Mouse (Mus musculus) adrenal gland, adult (tissue): ENCODE data around the gene Rora.
A peak's percentile ranks its signal among the peaks of the same experiment; 100 is the strongest.

ENCODE experiments used
- DNase-seq, 2 experiments: peaks; one replicate each; pipeline ENCODE4 v3.0.0; 2022 to 2023; ENCODE audit warnings: low spot score in 1 of 2; ENCODE audit not compliant: inconsistent age in 2 of 2

Rora gene

DNA sequence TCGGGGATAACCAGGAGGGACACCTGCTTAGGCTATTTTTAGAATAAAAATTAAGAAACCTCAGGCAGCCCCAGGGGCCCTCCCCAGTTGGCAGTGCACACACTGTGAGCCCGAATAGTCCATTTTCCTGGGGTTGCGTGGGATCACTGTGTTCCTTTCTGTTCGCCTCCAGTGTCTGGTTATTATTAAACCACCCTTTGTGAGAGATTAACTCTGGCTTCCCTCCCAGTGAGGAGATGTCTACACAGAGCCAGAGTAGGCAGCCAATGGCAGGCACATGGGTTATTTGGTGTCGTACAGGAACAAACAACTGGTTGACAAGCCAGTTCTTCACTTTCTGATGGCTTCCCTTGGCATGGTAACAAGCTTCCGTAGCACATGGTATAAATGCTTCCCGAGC lies 287.5 kb downstream of the Rora start:
- DNase-seq = peak in 1 of 2 experiments; percentile 46

DNA sequence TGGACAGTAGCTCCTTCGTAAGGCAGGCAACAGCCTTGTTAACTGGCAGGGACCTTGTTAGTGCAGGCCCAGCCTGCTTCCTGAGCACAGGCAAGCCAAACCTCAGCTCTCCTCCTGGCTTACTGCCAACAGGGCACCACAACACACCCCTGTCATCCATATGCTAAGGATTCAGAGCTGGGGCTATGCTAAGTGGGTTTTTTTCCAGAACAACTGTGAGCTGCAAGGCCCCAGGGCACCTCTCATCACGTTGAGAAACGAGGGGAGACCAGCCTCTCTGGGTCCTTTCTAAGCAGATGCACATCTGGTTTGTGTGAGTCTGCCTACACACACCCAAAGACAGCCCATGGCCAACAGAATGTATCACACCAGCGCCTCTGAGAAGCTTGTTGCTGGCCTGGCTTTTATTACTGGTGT lies 289.0 kb downstream of the Rora start:
- peak in 1 of 2 experiments; percentile 49 for DNase-seq

DNA sequence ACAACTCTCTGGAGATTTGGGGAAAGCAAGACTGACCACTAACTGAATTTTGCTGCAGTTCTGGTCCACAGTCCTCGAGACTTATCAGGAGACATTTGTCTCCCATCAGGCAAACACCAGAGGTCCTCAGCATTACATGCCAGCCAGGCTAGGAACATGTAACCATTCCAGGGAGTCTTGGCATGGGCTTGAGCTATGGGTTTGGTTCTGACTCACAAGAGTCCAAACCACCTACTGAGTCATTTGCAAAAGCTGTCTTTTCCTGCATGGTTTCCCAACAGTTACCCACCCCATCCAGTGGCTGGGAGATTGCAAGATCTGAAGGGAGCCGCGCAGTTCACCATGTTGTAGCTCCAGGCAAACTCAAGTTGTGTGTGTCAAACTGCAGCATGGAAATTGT lies 290.4 kb downstream of the Rora start:
- DNase-seq = peak; percentile 39 to 69

DNA sequence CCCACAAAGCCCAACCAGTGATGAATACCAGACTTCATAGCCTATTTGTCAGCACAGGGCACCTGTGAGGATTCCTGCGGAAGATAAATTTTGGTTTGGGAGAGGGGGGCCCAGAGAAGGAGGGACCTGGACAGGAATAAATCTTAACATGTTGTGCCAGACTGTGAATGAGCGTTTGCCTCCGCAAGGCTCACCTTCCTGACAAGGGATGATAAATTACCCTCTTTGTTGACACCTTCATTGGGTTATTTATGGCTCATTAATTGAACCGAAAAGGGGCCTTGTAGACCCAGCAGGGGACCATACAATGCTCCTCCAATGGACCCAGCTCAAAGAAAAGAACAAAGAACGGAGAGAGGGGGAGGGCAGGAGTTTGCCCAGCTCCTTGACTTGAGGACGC lies 294.1 kb downstream of the Rora start:
- DNase-seq = no peak

DNA sequence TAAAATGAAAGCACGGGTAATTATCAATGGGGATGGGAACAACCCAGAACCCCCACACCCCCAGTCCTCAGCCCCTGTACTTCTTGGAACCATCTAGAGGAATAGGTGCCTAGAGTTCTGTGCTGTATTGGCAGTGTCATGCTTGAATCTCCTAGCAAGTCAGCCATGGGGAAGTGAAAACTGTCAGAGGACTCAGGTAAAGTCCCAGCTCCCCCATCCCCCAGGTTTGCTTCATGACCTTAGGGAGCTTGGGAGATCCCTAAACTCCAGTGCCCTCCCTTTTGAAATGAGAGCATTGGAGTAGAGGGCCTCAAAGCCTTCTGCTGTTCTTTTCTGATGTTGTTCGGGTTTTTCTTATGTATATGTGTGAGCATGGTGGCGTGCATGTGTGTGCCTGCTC lies 294.6 kb downstream of the Rora start:
- DNase-seq = no peak

DNA sequence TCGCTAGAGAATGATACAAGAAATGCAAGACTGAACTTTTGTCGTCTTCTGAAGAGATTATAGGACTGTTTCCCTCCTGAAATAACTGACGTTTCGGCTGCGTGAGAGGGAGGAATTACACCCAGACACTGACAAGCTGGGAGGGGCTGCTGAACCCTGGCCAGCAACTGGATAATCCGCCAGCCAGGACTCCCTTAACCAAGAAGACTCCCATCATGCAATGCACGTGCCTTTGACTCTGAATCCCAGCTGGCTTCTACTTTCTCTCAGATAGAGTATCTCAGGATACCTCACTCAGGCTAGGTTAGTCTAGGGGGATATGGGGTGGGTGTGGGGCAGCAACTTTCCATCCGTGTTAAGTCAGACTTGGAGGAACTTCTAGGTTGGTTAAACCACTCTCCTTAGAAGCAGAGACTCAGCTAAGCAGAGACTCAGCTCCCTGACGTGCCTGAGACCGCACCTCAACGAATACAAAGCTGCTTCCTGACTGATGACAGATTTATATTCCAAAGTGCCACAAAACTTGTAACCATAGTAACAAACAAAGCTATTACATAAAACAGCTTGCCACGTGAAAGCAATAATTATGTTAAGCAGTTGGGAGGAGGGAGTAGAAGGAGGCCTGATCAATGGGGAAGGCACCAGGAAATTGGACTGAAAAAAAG lies 302.8 kb downstream of the Rora start:
- peak in 1 of 2 experiments; percentile 48 for DNase-seq

DNA sequence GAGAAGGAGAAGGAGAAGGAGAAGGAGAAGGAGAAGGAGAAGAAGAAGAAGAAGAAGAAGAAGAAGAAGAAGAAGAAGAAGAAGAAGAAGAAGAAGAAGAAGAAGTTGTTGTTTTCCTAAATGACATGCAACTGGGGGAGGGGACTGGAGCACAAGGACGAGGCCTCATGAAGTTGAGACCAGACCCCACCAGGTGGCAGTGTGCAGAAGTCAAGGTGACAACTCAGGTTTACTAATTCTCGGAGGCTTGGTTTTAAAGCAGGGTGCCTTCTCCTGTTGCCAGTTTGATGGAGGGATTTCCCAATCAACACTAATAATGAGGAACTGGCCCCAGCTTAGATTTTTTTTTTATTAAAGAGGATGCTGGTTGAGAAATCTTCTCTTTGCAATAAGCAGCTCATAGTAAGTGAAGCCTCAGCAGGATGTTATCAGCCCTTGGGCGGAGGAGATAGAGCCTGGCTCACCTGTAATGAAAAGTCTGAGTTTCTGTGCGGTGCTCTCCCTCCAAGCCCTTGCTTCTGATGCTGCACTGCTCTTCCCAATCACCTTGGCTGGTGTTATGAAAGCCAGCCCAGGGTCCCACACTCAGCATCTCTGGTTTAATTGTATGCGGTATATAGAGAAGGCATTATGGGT lies 303.5 kb downstream of the Rora start:
- peak; percentile 42 to 78 for DNase-seq

DNA sequence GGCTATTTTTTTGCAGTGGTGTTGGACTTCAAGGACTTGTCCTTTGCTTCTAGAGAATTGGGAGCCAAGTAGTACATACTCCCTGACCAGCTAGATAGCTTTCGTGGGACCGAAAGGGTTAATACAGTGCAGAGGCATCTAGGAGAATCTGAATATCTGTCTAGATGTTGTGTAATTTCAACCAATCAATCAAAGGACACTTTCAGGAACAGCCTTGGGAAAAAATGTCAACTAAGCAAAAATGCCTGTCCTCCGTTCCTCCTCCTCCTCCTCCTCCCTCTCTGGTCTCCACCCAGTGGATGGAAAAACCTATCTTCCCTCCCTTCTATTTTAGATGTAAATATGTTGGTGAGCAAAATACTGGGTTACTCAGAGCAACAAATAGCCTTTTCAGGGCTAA lies 304.2 kb downstream of the Rora start:
- DNase-seq = peak in 1 of 2 experiments; percentile 66

DNA sequence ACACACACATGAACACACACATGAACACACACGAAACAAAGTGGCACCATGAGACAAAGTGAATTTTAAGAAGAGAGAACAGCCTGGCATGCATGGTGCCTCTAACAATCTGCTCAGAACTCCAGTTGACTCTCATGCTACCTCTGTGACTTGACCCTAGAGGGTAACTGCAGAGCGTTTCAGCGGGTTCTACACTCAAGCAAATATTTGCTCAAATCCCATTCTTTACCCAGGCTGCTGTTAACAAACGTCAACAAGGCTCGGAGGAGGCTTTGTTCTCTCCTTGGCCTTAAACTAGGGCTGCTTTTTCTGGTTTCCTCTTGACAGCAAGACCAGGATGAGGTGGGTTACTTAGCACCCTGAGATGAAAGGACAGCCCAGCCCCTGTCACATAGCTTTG lies 305.3 kb downstream of the Rora start:
- no peak for DNase-seq

DNA sequence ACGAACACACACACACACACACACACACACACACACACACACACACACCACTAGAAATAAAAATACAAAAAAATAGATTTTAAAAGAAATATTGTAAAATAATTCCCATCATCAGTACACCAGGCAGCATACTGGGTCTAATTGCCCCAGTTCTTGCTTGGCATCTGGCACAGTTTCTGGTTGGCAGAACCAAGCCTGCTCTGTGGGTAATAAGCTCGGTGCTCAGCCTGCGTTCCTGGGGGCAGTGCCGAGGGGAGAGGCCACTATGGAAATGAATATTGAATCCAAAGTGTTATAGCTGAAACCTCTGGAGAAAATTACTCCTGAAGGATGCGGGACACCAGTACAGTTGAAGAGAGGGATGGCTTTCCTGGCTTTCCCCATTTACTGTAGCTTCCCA lies 310.3 kb downstream of the Rora start:
- DNase-seq = no peak

DNA sequence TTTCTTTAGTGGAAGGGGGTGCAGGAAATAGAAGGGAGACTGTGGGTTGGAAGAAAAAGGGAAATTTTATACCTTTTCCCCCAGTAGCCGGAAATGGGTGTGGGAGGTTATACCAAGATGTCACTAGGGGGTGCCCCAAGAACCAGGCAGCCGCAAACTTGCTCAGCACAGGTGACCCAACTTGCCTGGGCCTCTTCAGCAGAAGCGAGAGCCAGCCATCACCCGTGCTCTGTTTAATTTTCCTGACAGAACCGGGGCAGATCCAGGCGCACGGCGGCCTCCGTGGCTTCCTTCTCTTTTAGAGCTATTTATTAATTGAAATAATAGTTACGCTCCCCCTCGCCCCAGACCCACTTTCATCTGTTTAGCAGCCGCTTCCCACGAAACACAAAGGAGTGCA lies 313.0 kb downstream of the Rora start:
- DNase-seq = peak; percentile 17 to 45

DNA sequence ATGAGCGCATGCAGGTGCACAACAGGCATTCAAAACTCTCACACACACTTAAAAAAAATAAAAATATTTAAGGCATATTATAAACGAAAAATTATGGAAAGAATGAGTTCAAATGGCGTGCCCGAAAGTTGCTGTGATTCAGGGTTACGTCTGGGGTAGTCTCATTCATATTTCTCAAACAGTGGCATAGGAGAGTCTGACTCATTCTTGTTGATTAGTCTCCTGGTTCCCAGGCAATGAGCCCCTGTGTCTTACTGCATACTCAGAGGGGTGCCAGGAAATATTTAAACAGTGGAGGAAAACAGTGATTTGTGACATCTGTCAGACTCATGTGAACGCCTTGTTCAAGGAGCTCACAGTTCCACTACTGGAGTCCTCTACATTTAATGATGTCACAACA lies 316.5 kb downstream of the Rora start:
- peak in 1 of 2 experiments; percentile 61 for DNase-seq

DNA sequence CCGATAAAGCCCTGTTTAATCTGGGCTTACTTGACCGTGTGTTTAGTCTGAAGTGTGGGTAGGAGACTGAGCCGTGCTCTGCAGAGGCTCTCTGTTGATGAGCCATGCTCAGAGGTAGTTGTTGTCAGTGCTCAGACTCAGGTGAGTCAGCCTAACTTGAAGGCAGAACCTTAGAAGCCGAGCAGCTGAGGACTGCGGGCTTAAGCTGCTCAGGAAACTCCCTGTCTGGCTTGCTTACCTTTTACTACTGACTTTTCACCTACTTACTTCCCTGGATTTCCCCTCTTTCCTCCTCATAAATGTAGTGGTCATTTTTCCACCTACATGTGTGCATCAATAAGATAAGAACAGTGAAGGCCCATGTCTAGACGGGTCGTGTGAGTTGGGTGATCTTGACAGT lies 318.7 kb downstream of the Rora start:
- no peak for DNase-seq

DNA sequence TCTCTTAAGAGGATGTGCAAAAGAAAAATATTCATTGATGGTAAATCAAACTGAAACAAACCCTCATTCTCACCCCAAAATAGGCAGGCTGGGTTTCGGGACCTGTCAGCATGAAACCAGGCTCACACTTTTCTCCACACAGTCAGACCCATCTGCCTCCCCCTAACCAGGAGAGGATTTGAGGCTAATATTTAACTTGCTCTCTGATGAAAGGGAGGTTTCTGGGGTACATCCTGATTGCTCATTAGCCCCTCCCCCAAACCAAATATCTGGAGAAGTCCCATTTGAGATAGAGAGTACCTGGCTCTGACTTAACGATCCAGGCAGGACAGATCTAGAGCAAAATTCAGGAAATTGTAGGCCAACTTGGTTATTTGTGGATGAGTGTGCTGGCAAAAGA lies 320.9 kb downstream of the Rora start:
- DNase-seq = no peak

DNA sequence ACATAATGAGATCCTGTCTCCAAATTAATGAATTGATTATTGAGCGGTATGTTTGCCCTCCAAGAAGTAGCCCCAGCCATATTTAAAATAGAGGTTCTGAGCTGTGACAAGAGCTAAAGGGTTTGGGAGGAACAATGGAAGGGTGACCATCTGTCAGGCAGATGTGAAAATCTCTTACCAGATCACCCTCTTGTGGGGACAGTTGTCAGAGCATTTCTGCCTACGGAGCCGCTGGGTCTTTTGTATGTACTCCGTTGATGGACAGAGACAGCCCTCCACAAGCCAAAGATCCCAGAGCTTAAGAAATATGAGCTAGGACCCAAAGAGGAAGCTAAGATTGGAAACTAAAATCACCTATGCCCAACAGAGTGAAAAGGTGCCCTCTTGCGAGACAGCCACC lies 322.6 kb downstream of the Rora start:
- DNase-seq = no peak

DNA sequence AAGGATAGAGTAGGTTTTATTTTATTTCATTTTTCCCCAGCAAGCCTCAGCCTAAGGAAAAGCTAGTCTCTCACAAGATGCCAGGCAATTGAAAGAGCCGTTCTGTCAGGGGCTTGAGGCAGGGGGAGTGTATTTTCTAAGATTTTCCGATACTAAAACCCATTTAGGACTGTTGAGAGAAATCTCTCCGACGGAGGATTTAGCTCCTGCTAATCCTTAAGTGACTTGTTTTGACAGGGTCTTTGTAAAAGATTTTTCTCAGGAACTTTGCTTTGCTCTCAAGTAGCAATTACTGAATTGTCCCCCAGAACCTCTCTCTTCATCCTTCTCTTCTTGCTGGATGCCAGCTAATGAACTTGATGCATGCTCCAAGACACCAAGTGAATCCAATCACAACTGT lies 323.3 kb downstream of the Rora start:
- no peak for DNase-seq

DNA sequence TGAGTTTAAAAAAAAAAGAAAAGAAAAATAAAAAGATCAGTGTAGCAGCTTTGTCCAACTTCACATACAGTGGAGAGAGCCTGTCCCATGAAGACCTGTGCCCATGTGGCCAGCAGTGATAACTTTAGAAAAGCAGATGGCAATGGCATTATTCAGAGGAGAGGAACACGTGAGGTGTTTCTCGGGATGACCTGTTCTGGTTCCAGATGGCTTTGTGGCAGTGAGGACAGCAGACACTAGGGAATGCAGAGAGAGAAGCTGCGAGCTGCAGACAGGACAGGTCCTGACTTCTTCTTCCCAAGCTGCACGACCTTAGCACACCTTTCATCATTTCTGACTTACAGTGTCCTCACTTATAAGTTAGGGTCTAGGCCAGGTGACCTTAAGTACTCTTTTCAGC lies 325.1 kb downstream of the Rora start:
- DNase-seq = no peak

DNA sequence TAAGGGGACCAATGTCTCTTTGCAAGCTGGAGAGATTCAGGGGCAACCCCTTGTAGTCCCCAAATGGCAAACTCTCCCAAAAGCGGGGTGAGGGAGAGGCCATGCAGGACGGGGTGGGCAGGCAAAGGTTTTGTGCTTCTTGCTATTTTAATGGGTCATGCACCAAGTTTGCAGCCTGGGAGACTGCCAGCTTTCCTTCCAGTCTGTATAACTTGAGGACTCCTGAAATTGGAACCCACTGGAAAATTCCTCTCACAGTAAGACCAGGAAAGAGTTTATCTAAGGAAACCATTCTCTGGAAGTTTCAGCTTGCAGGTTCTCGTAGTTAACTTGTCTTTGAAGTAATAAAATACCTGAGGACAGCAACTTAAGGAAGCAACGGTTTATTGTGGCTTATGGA lies 326.5 kb downstream of the Rora start:
- DNase-seq = no peak

DNA sequence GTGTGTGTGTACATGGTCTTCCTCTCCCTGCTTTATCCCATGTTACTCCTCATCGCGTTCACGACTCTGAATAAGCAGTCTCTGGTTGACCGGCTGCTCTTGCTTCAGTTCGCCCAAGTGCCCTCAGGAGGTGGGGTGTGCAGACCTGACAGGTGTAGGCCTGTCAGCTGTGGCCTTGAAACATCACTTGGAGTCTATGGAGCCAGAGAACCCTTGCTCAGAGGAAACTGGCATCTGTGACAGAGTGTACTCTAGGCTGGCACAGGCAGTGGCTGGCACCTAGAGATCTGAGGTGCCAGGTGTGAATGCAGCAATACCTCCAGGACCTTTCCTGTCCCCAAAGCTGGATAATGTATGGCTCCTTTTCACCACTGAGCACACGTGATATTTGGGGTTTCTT lies 331.5 kb downstream of the Rora start:
- no peak for DNase-seq

DNA sequence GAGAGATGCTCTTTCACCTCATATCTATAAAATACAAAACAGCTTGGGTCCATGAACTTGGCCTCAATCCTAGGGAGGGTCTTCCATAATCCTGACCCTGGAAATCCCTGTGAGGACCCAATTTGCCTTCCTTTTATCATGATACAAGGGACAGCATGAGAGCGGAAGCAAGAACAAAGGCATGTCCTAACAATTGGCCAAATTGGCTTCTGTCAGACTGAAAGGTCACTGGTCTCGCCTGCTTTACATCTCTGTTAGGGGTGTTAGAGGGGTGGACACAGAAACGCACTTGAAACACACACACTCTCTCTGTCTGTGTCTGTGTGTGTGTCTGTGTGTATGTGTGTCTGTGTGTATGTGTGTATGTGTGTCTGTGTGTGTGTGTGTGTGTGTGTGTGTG lies 332.2 kb downstream of the Rora start:
- DNase-seq = no peak

DNA sequence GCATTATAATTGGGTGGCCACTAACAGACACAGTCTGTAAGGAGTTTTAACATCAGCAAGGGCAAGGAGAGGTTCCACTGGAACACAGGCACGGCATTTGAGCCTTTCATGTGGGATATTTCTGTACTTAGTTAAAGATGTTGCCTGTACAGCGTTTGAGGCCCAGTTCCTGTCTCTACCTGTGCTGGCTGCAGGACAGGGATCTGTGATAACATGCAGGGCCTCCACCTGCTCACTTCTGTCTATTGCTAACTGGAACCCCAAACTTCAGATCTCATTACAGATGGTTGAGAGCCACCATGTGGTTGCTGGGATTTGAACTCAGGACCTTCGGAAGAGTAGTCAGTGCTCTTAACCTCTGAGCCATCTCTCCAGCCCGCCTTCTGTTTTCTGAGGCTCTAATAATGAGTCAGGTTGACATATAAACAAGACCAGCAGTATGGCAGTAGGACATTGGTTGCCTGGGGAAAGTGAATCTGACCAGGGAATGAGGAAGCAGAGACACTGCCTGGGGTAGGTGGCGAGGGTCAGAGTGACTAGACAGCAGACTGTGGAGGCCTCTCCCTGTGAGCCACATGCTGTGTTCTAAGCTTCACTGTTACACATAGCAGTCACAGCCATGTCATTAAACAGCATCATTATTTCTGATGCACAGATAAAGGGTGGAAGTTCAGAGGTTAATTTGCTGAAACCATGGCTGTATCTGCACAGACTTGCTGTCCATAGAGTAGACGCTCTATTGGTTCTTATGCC lies 333.9 kb downstream of the Rora start:
- no peak for DNase-seq

DNA sequence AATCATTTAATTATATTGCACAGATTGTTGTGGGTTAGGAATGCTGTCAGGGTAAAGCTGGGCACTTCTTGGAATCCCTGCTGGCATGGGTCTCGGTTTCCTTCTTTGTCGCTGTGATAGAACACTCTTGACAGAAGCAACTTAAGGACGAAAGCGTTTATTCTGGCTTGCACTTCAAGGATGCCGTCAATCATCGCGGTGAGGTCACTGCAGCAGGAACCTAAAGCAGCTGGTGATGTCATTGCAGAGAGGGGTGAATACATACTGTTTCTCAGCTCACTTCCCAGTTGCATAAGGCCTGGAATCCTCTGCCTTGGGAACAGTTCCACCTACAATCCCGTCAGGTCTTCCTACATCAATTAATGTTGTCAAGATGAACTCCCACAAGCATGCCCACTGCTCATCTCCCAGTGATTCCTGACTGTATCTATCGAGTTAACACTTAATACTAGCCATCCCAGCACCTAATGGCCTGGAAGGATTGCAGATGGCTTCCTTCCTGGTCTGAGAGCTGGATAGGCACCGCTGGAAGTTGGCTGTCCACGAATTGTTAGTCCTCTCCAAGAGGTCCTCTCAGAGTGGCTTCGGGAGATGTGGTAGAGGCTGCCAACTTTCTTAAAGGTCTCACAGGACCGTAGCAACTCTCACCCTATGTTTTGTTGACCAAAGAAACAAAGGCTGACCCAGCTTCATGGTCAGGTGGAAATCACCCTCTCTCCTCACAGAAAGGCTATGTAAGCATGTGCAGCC lies 334.8 kb downstream of the Rora start:
- DNase-seq = peak; percentile 68 to 89
